Mouse (Mus musculus): ENCODE measurements around the gene Stbd1.

DNA sequence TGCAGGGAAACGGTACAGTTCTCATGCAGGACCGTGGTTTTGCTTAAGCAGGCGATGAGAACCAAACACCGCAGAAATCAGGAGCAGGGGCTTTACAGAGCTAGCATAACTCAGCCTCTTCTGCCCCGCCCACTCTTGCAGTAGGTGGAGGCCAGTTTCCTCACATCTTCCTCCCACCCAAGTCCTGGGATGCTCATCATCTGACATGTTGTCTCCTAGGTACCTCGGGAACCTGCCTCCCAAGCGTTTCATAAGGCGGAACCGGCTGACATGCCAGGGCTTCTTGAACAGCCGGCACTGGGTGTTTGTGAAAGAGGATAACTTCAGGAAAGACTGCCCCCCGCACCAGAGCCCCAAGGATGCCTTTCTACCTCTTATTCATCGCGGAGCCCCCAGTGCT lies 40.8 kb upstream of the Stbd1 start:
- TF ChIP-seq CTCF (IDR thresholded peaks at IDR 0.05; ENCODE audit: low read depth, low read length) (no peak), POLR2A (IDR thresholded peaks at IDR 0.05; ENCODE audit: insufficient read depth, low read length) (no peak)
